Mouse (Mus musculus) intestine, embryonic 14.5 days (tissue): ENCODE data around the gene Serpinb9c. TPM values are rescaled to one million over a fixed set of nuclear protein-coding genes. Genes with fewer than 3 reads are reported as not detected.

Experiments used
- polyA plus RNA-seq: library from polyadenylated mRNA; unstranded; fragments of >200 nt; fragmentation: Nextera tagmentation; extraction: Ambion mirVana; gene quantifications from 2 replicates; pipeline ENCODE4 v1.2.1, GENCODE M21; 2014

The Serpinb9c gene
- polyA plus RNA-seq, 1 experiment from 2014 or later, result not detected

Other genes with a start within 250 kb of the Serpinb9c start
- 3.9 and 4.6 TPM in 2 replicates for gene Serpinb6b, start 194.5 kb downstream of the Serpinb9c start, polyA plus RNA-seq
- 10.8 and 12.5 TPM in 2 replicates for gene Serpinb9, start 156.5 kb downstream of the Serpinb9c start, polyA plus RNA-seq
- gene Serpinb9b, start 132.3 kb downstream of the Serpinb9c start, polyA plus RNA-seq, result 0.12 and 0.17 TPM in 2 replicates
- gene Serpinb1b, start 81.2 kb downstream of the Serpinb9c start, polyA plus RNA-seq, result 0.34 TPM in 1 of 2 replicates, not detected in the other
- gene Serpinb9d, start 33.2 kb upstream of the Serpinb9c start, polyA plus RNA-seq, result not detected in 2 replicates
- gene Serpinb9e, start 89.9 kb upstream of the Serpinb9c start, polyA plus RNA-seq, result not detected in 2 replicates
- gene Serpinb9f, start 164.3 kb upstream of the Serpinb9c start, polyA plus RNA-seq, result not detected in 2 replicates
- gene Gm11397, start 236.0 kb upstream of the Serpinb9c start, polyA plus RNA-seq, result not detected in 2 replicates